Mouse (Mus musculus) C2C12 (cell line): ENCODE results near the gene Tcp10a. TPM values are rescaled to one million over a fixed set of nuclear protein-coding genes. Genes with fewer than 3 reads are reported as not detected.
"Not testable (repeated sequence)": the region's sequence is repeated elsewhere in the genome, so short reads cannot be mapped to it uniquely, and the experiment has no call there.

Source experiments
- H3K27me3 ChIP-seq: one replicate; pipeline ENCODE4 v1.6.1; 2011; ENCODE audit not compliant: control insufficient read depth, insufficient read depth, insufficient read length
- H3K36me3 ChIP-seq: one replicate; pipeline ENCODE4 v1.6.1; 2011; ENCODE audit not compliant: control insufficient read depth, insufficient read depth
- H3K4me3 ChIP-seq: one replicate; pipeline ENCODE4 v1.5.1; 2011; ENCODE audit warnings: mild to moderate bottlenecking, control low read depth; ENCODE audit not compliant: poor library complexity, insufficient read depth, severe bottlenecking
- H3K79me2 ChIP-seq: one replicate; pipeline ENCODE4 v1.6.1; 2011; ENCODE audit not compliant: control insufficient read depth, insufficient read depth
- H3K79me3 ChIP-seq: one replicate; pipeline ENCODE4 v1.6.1; 2011; ENCODE audit warnings: low read depth, control low read depth
- H3ac ChIP-seq: one replicate; pipeline ENCODE3; 2011; ENCODE audit warnings: low read depth; ENCODE audit not compliant: control insufficient read depth, insufficient read length
- CEBPB ChIP-seq: IDR thresholded peaks from one replicate; pipeline ENCODE4 v1.6.1; 2011; ENCODE audit warnings: low read depth, mild to moderate bottlenecking, control low read depth, moderate library complexity
- CTCF ChIP-seq: IDR thresholded peaks from one replicate; pipeline ENCODE4 v1.5.1; 2011; ENCODE audit not compliant: control insufficient read depth, insufficient read depth, insufficient read length
- FOSL1 ChIP-seq: IDR thresholded peaks from one replicate; pipeline ENCODE4 v1.8.0; 2011; ENCODE audit warnings: mild to moderate bottlenecking, low read length; ENCODE audit not compliant: poor library complexity, insufficient read depth, severe bottlenecking
- MAX ChIP-seq: IDR thresholded peaks from one replicate; pipeline ENCODE4 v1.6.1; 2011; ENCODE audit warnings: mild to moderate bottlenecking, control low read depth
- MYOD1 ChIP-seq: IDR thresholded peaks from one replicate; pipeline ENCODE4 v1.6.1; 2011; ENCODE audit warnings: low read depth; ENCODE audit not compliant: control insufficient read depth, insufficient read length
- MYOG ChIP-seq: IDR thresholded peaks from one replicate; pipeline ENCODE4 v1.6.1; 2011; ENCODE audit not compliant: control insufficient read depth, insufficient read length; ENCODE audit errors: extremely low read depth
- USF1 ChIP-seq: IDR thresholded peaks from one replicate; pipeline ENCODE4 v1.6.1; 2011; ENCODE audit warnings: low read depth, mild to moderate bottlenecking, control low read depth, moderate library complexity
- polyA plus RNA-seq: library from polyadenylated mRNA; unstranded; fragments of >200 nt; fragmentation: generic; extraction: Trizol; gene quantifications from one replicate; pipeline ENCODE4 v1.2.1, GENCODE M21; 2012; ENCODE audit warnings: missing spikeins

Tcp10a gene
- polyA plus RNA-seq, 1 experiment, result not detected

- peaks cover 5% of the 10 kb centered on the region for H3K36me3 ChIP-seq
- H3K79me3 ChIP-seq, result no peaks in the 10 kb centered on the region
- H3K4me3 ChIP-seq, result no peak overlapping the region
- no peaks in the 10 kb centered on the region for H3K27me3 ChIP-seq
- H3ac ChIP-seq, result no peak overlapping the region
- TF ChIP-seq FOSL1, result no peak
- TF ChIP-seq CTCF, result no peak
- TF ChIP-seq CEBPB, result no peak
- no peak for TF ChIP-seq MAX
- TF ChIP-seq USF1, result no peak
- no peak for TF ChIP-seq MYOG
- no peak for TF ChIP-seq MYOD1
- H3K79me2 ChIP-seq, result no peaks in the 10 kb centered on the region
Observed at GRCm38 (mm10) chr17:7292012-7292684, 32.3 kb upstream of the Tcp10a start.

- not testable (repeated sequence) for H3K27me3 ChIP-seq, H3ac ChIP-seq, H3K4me3 ChIP-seq, H3K79me3 ChIP-seq, H3K79me2 ChIP-seq, H3K36me3 ChIP-seq
Observed at GRCm38 (mm10) chr17:7306278-7307196, 17.9 kb upstream of the Tcp10a start.

GRCm38 (mm10) chr17:7315693-7316382, 8.6 kb upstream of the Tcp10a start:
- not testable (repeated sequence) for H3K27me3 ChIP-seq, H3K79me2 ChIP-seq, H3K79me3 ChIP-seq, H3K36me3 ChIP-seq, H3K4me3 ChIP-seq, H3ac ChIP-seq

- H3K79me2 ChIP-seq, H3K27me3 ChIP-seq, H3K36me3 ChIP-seq, H3K4me3 ChIP-seq, H3K79me3 ChIP-seq, H3ac ChIP-seq: not testable (repeated sequence)
Observed at GRCm38 (mm10) chr17:7319789-7320188, 4.7 kb upstream of the Tcp10a start.

- H3K79me2 ChIP-seq, H3K36me3 ChIP-seq, H3K79me3 ChIP-seq, H3ac ChIP-seq, H3K27me3 ChIP-seq, H3K4me3 ChIP-seq: not testable (repeated sequence)
Observed at GRCm38 (mm10) chr17:7326415-7326814, 2.0 kb downstream of the Tcp10a start.

- not testable (repeated sequence) for H3K79me2 ChIP-seq, H3K79me3 ChIP-seq, H3ac ChIP-seq, H3K4me3 ChIP-seq, H3K36me3 ChIP-seq, H3K27me3 ChIP-seq
Observed at GRCm38 (mm10) chr17:7332745-7333144, 8.3 kb downstream of the Tcp10a start.

GRCm38 (mm10) chr17:7337381-7337780, 12.9 kb downstream of the Tcp10a start:
- H3K4me3 ChIP-seq, H3K36me3 ChIP-seq, H3K79me3 ChIP-seq, H3ac ChIP-seq, H3K27me3 ChIP-seq, H3K79me2 ChIP-seq: not testable (repeated sequence)

GRCm38 (mm10) chr17:7348765-7349164, 24.3 kb downstream of the Tcp10a start:
- H3K79me3 ChIP-seq, H3K36me3 ChIP-seq, H3K27me3 ChIP-seq, H3ac ChIP-seq, H3K4me3 ChIP-seq, H3K79me2 ChIP-seq: not testable (repeated sequence)

- not testable (repeated sequence) for H3K36me3 ChIP-seq, H3K27me3 ChIP-seq, H3K4me3 ChIP-seq, H3ac ChIP-seq, H3K79me2 ChIP-seq, H3K79me3 ChIP-seq
Observed at GRCm38 (mm10) chr17:7352596-7352995, 28.1 kb downstream of the Tcp10a start, which contains the start of gene Ttll2. Gene Ttll2 (minus strand): TSS chr17:7352696.

GRCm38 (mm10) chr17:7359806-7360205, 35.4 kb downstream of the Tcp10a start:
- not testable (repeated sequence) for H3K4me3 ChIP-seq, H3ac ChIP-seq, H3K79me3 ChIP-seq, H3K79me2 ChIP-seq, H3K27me3 ChIP-seq, H3K36me3 ChIP-seq
